Mouse (Mus musculus) v-Abl transformed pro-B cells (cell line): ENCODE measurements around the gene Nfya.

ENCODE experiments used
- in situ Hi-C, 2 experiments: fragments of 400-800 bp; cut with MboI; formaldehyde crosslinking; loops; one replicate each; pipeline ENCODE4 v1.15.1; 2025; ENCODE audit not compliant: unreplicated experiment in 2 of 2

Gene Nfya

GRCm38 (mm10) chr17:48407154-48407553, 2.6 kb downstream of the Nfya start:
- in situ Hi-C loops = loop anchor here (10.0 to 25.0 kb wide), 4 partner anchors 302 to 1780 kb away; partner anchors contain the start of genes Rftn1 (in 1 of the 2) and Ubr2 (in 1 of the 2)

GRCm38 (mm10) chr17:48404706-48405105, 5.0 kb downstream of the Nfya start:
- in situ Hi-C loops = loop anchor here (10.0 to 25.0 kb wide), 4 partner anchors 300 to 1783 kb away; partner anchors contain the start of genes Rftn1 (in 1 of the 2) and Ubr2 (in 1 of the 2)

- in situ Hi-C loops = loop anchor here (10.0 to 25.0 kb wide), 4 partner anchors 299 to 1783 kb away; partner anchors contain the start of genes Rftn1 (in 1 of the 2) and Ubr2 (in 1 of the 2)
Measured at GRCm38 (mm10) chr17:48403848-48404247, 5.9 kb downstream of the Nfya start.

- in situ Hi-C loops = loop anchor here (10.0 to 25.0 kb wide), 4 partner anchors 298 to 1785 kb away; partner anchors contain the start of genes Rftn1 (in 1 of the 2) and Ubr2 (in 1 of the 2)
Measured at GRCm38 (mm10) chr17:48402751-48403150, 7.0 kb downstream of the Nfya start.

GRCm38 (mm10) chr17:48401710-48402109, 8.0 kb downstream of the Nfya start:
- in situ Hi-C loops = loop anchor here (10.0 to 25.0 kb wide), 4 partner anchors 297 to 1786 kb away; partner anchors contain the start of genes Rftn1 (in 1 of the 2) and Ubr2 (in 1 of the 2)

- in situ Hi-C loops = no loop called here
Measured at GRCm38 (mm10) chr17:48392616-48393015, 17.1 kb downstream of the Nfya start.

GRCm38 (mm10) chr17:48391446-48391845, 18.3 kb downstream of the Nfya start:
- in situ Hi-C loops = no loop called here

GRCm38 (mm10) chr17:48389442-48389841, 20.3 kb downstream of the Nfya start:
- in situ Hi-C loops = no loop called here

GRCm38 (mm10) chr17:48388666-48389065, 21.0 kb downstream of the Nfya start:
- in situ Hi-C loops = no loop called here

- in situ Hi-C loops = no loop called here
Measured at GRCm38 (mm10) chr17:48385786-48386461, 23.8 kb downstream of the Nfya start.

- in situ Hi-C loops = no loop called here
Measured at GRCm38 (mm10) chr17:48379050-48379449, 30.7 kb downstream of the Nfya start.

GRCm38 (mm10) chr17:48376102-48376501, 33.6 kb downstream of the Nfya start:
- in situ Hi-C loops = no loop called here

GRCm38 (mm10) chr17:48372987-48373386, 36.7 kb downstream of the Nfya start:
- in situ Hi-C loops = no loop called here

- in situ Hi-C loops = no loop called here
Measured at GRCm38 (mm10) chr17:48371621-48372020, 38.1 kb downstream of the Nfya start.

- in situ Hi-C loops = no loop called here
Measured at GRCm38 (mm10) chr17:48366806-48367205, 42.9 kb downstream of the Nfya start.

GRCm38 (mm10) chr17:48365511-48366155, 44.1 kb downstream of the Nfya start:
- in situ Hi-C loops = no loop called here

- in situ Hi-C loops = no loop called here
Measured at GRCm38 (mm10) chr17:48363421-48363965, 46.2 kb downstream of the Nfya start.

- in situ Hi-C loops = no loop called here
Measured at GRCm38 (mm10) chr17:48362966-48363365, 46.7 kb downstream of the Nfya start.

- in situ Hi-C loops = no loop called here
Measured at GRCm38 (mm10) chr17:48362346-48362745, 47.4 kb downstream of the Nfya start.

- in situ Hi-C loops = no loop called here
Measured at GRCm38 (mm10) chr17:48360462-48360861, 49.2 kb downstream of the Nfya start.

GRCm38 (mm10) chr17:48359616-48360015, 50.1 kb downstream of the Nfya start, which contains the start of gene Treml1:
Gene Treml1 (plus strand): TSS chr17:48359916.
- in situ Hi-C loops = no loop called here
